Comparison of ENCODE assay signal across 9 mouse cellular contexts in the genomic region with DNA sequence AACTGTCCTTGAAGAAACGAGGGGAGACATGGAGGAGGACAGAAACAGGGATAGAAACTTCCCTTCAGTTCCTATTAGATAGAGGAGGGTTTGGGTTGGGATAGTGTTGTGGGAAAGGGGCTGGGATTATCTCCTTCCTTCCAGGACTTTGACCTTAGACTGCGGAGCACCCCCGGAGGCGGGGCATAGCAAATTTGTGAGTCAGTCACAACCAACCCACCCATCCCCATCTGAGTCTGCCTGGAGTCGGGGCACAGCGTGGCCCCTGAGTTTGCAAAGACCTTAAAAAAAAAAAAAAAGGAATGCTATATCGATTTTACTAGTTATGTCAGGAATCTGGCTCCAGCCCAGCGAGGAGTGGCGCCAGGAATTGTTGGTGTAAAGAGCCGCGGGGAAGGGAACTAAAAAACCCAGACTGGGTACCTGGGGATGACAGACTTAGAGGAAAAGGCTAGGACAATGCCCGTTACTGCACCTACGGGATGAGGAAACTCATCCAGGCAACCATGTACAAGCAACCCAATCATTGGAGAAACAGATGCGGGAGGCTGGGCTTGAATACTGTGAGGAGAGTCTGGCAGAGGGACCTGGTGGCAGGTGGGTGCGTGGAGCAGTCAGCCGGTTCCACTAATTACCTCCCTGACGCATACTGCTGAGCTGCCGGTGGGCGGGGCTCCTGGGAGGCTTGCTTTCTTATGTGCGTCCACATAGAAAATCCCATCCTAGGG. TPM values are rescaled to one million over a fixed set of nuclear protein-coding genes. Genes with fewer than 3 reads are reported as not detected.
A peak's percentile ranks its signal among the peaks of the same experiment; 100 is the strongest.
DNase-seq lines count a peak whose midpoint lies in the region; ATAC-seq and TF ChIP-seq lines count a peak whose summit lies in the region.
"Had no signal": no experiment of that assay in that cellular context is flagged by ENCODE, and none has a peak within 500 bp of the region (broad histone marks: within the 10 kb centered on the region; RNA-seq: fewer than 3 reads in every experiment).

No protein-coding gene starts in this region.

- H3K9ac ChIP-seq in heart, postnatal 0 days (replicated peaks; ENCODE audit: low read depth, low read length): no peak overlapping the region
- H3K9ac ChIP-seq in hindbrain, embryonic 13.5 days: peak overlapping the region; percentile 36
- H3K9ac ChIP-seq in neural tube, embryonic 15.5 days (replicated peaks): no peak overlapping the region

- H3K36me3 ChIP-seq in heart, postnatal 0 days (replicated peaks; ENCODE audit: control insufficient read depth, insufficient read depth, low read length): no peaks in the 10 kb centered on the region
- H3K36me3 ChIP-seq in hindbrain, embryonic 13.5 days: peaks cover 5% of the 10 kb centered on the region
- peaks cover under 1% of the 10 kb centered on the region; the same call in 1 of the 2 replicates for H3K36me3 ChIP-seq in neural tube, embryonic 15.5 days

- no peaks in the 10 kb centered on the region for H3K9me3 ChIP-seq in heart, postnatal 0 days (replicated peaks; ENCODE audit: control insufficient read depth, low read length)
- no peaks in the 10 kb centered on the region for H3K9me3 ChIP-seq in hindbrain, embryonic 13.5 days
- no peaks in the 10 kb centered on the region for H3K9me3 ChIP-seq in neural tube, embryonic 15.5 days (replicated peaks)

- WGBS in heart, postnatal 0 days: 12% methylated on average over 20 of the region's 20 CpGs
- 19% methylated on average over 20 of the region's 20 CpGs for WGBS in hindbrain, embryonic 13.5 days
- WGBS in neural tube, embryonic 15.5 days: 16% methylated on average over 20 of the region's 20 CpGs

- no peak for TF ChIP-seq EP300 in heart, postnatal 0 days (IDR thresholded peaks at IDR 0.05; ENCODE audit: low read depth)

- no peak for DNase-seq in heart, postnatal 0 days (ENCODE audit: low spot score)
- DNase-seq in heart, postnatal 4 days: no peak
- DNase-seq in cerebellum, postnatal 10 days: peak; percentile 92
- peak; percentile 34 to 61 for DNase-seq in left cerebral cortex, postnatal 36 days (ENCODE audit: low spot score in 2 of 2)
- no peak for DNase-seq in urinary bladder, postnatal 25 days (ENCODE audit: low spot score)
- DNase-seq in ovary, postnatal 36 days (ENCODE audit: low spot score): no peak

- no peaks in the 10 kb centered on the region for H3K27me3 ChIP-seq in heart, postnatal 0 days (ENCODE audit: control insufficient read depth, insufficient read depth, low read length)
- peaks cover 13% of the 10 kb centered on the region; the same call in 1 of the 2 replicates for H3K27me3 ChIP-seq in hindbrain, embryonic 13.5 days
- H3K27me3 ChIP-seq in neural tube, embryonic 15.5 days (replicated peaks): no peaks in the 10 kb centered on the region

- H3K4me1 ChIP-seq in heart, postnatal 0 days (ENCODE audit: control insufficient read depth, insufficient read depth): no peaks in the 10 kb centered on the region
- peaks cover 11% of the 10 kb centered on the region; the same call in 1 of the 2 replicates for H3K4me1 ChIP-seq in hindbrain, embryonic 13.5 days (replicated peaks)
- H3K4me1 ChIP-seq in neural tube, embryonic 15.5 days: peaks cover 8% of the 10 kb centered on the region

- H3K4me2 ChIP-seq in heart, postnatal 0 days (ENCODE audit: low read depth, low read length): peak overlapping the region; percentile 46
- peak overlapping the region; percentile 44 for H3K4me2 ChIP-seq in hindbrain, embryonic 13.5 days
- peak overlapping the region; percentile 50 for H3K4me2 ChIP-seq in neural tube, embryonic 15.5 days

- 0 out of 2 replicates have a peak overlapping the region, but pooled peaks have one; percentile 17 for H3K4me3 ChIP-seq in heart, postnatal 0 days (ENCODE audit: low read depth, low read length)
- peak overlapping the region; percentile 14 for H3K4me3 ChIP-seq in hindbrain, embryonic 13.5 days
- peak overlapping the region; percentile 20 for H3K4me3 ChIP-seq in neural tube, embryonic 15.5 days (replicated peaks)

- TF ChIP-seq CTCF in heart, postnatal 0 days (IDR thresholded peaks at IDR 0.05; ENCODE audit: low read depth): no peak

- intact Hi-C loops in left cerebral cortex, postnatal 36 days (cut with DNase I): no loop called here

- ATAC-seq in heart, postnatal 0 days (ENCODE audit: insufficient read depth, low read depth): no peak
- ATAC-seq in hindbrain, embryonic 13.5 days (ENCODE audit: low FRiP score): peak; percentile 47; the same call in 1 of the 2 replicates
- ATAC-seq in neural tube, embryonic 15.5 days (ENCODE audit: low FRiP score): peak; percentile 70; the same call in 1 of the 2 replicates

- no peak overlapping the region for H3K27ac ChIP-seq in heart, postnatal 0 days (ENCODE audit: low read depth)
- no peak overlapping the region for H3K27ac ChIP-seq in hindbrain, embryonic 13.5 days
- no peak overlapping the region for H3K27ac ChIP-seq in neural tube, embryonic 15.5 days (replicated peaks)

RNA-seq across cellular contexts. Expression of gene Tex37, which starts 6.9 kb away (rescaled TPM):
- total RNA-seq in heart, postnatal 0 days (2014; rRNA removed; ENCODE audit: low replicate concordance): not detected in 2 replicates
- not detected in 2 replicates for polyA plus RNA-seq in heart, postnatal 0 days (2015; fragmentation: Nextera tagmentation; extraction: Ambion mirVana)
- not detected for total RNA-seq in heart, postnatal 4 days (2021)
- polyA plus RNA-seq in hindbrain, embryonic 13.5 days (2015; fragmentation: Nextera tagmentation; extraction: Ambion mirVana): not detected in 2 replicates
- not detected for total RNA-seq in left cerebral cortex, postnatal 36 days (2021)
- not detected in 2 replicates for polyA plus RNA-seq in neural tube, embryonic 15.5 days (2015; fragmentation: Nextera tagmentation; extraction: Ambion mirVana)
- total RNA-seq: left cerebral cortex, adult 8-10 months had no signal

RNA-seq across cellular contexts. Expression of gene Foxi3, which starts 44.5 kb away (rescaled TPM):
- total RNA-seq in heart, postnatal 0 days (2014; rRNA removed; ENCODE audit: low replicate concordance): not detected in 2 replicates
- polyA plus RNA-seq in heart, postnatal 0 days (2015; fragmentation: Nextera tagmentation; extraction: Ambion mirVana): not detected in 2 replicates
- total RNA-seq in heart, postnatal 4 days (2021): not detected
- not detected in 2 replicates for polyA plus RNA-seq in hindbrain, embryonic 13.5 days (2015; fragmentation: Nextera tagmentation; extraction: Ambion mirVana)
- total RNA-seq in left cerebral cortex, postnatal 36 days (2021): not detected
- not detected in 2 replicates for polyA plus RNA-seq in neural tube, embryonic 15.5 days (2015; fragmentation: Nextera tagmentation; extraction: Ambion mirVana)
- total RNA-seq: left cerebral cortex, adult 8-10 months had no signal

Comparison
In these comparisons a context has a peak if more than half of its experiments do, and no peak if none do; other contexts are left out.
1. DNase-seq: peak in cerebellum, postnatal 10 days (2 of 2) and left cerebral cortex, postnatal 36 days (2 of 2); none in heart, postnatal 0 days (single experiment), heart, postnatal 4 days (single experiment), urinary bladder, postnatal 25 days (single experiment) and ovary, postnatal 36 days (single experiment).
2. Peak in every context shown above with its lines, with median percentiles within 50 percentile points of each other: H3K4me2 ChIP-seq and H3K4me3 ChIP-seq.